Mouse (Mus musculus): ENCODE results near the gene Knstrn. TPM values are rescaled to one million over a fixed set of nuclear protein-coding genes. Genes with fewer than 3 reads are reported as not detected.

Knstrn gene
- polyA plus RNA-seq, 1 experiment from 2014 or later = 97.9 TPM

DNA sequence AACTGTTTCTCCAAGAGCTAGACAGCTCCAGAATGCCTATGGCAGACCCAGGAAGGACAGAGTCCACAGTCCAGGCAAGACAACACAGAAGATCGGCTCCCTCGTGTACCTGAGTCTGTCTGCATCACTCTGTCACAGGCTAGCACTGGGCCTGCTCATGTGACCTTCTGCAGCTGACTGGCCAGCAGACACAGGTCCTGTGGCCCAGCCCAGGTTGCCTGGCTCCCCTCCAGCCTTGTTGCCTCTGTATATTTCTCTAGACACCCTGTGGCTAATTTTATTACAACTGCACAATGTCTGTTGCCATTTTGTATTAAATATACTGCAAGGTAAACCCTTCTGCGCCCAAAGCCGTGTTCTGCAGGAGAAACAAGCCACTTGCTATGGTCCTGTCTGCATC is 67.2 kb downstream of the Knstrn start:
- Histone ChIP-seq H3K4me3 (ENCODE audit: low read depth, low read length) (no peak overlapping the region), H3K4me1 (replicated peaks; ENCODE audit: control insufficient read depth, insufficient read depth, low read length) (no peaks in the 10 kb centered on the region), H3K27me3 (replicated peaks; ENCODE audit: control insufficient read depth, insufficient read depth, low read length) (peaks cover 6% of the 10 kb centered on the region; the same call in 1 of the 2 replicates), H3K4me2 (ENCODE audit: low read length) (no peak overlapping the region), H3K27ac (ENCODE audit: low read depth) (no peak overlapping the region), H3K36me3 (ENCODE audit: control insufficient read depth, insufficient read depth, low read length) (peaks cover 26% of the 10 kb centered on the region; the same call in 1 of the 2 replicates), H3K9ac (ENCODE audit: low read length) (no peak overlapping the region), H3K9me3 (ENCODE audit: control insufficient read depth, low read length) (no peaks in the 10 kb centered on the region)
- ATAC-seq (replicated peaks; ENCODE audit: low FRiP score, low TSS enrichment, low read depth) (no peak), DNase-seq (ENCODE audit: low spot score) (no peak)
- 74% methylated on average over 4 of the region's 4 CpGs for WGBS

DNA sequence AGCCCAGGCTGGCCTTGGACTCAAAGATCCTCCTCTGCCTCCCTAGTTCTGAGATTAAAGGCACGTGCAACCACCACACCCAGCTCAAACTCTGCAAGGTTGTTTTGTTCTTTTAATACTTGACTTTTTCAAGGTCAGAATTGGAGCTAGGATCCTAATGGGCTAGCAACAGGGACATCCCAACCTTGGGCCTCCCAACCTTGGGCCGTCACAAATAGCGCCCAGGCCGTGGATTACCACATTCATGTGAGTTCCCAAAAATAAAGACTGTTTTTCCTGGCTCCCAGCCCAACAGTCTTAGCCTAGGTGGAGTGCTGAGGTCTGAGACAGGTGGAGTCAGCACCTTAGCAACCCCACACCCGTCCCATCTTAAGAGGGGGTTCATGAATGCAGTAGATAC is 68.2 kb downstream of the Knstrn start:
- 83% methylated on average over 5 of the region's 5 CpGs for WGBS
- Histone ChIP-seq H3K9me3 (ENCODE audit: control insufficient read depth, low read length) (no peaks in the 10 kb centered on the region), H3K36me3 (ENCODE audit: control insufficient read depth, insufficient read depth, low read length) (peaks cover 20% of the 10 kb centered on the region; the same call in 1 of the 2 replicates), H3K4me3 (ENCODE audit: low read depth, low read length) (no peak overlapping the region), H3K27me3 (replicated peaks; ENCODE audit: control insufficient read depth, insufficient read depth, low read length) (peaks cover 6% of the 10 kb centered on the region), H3K4me2 (ENCODE audit: low read length) (no peak overlapping the region), H3K9ac (ENCODE audit: low read length) (no peak overlapping the region), H3K4me1 (replicated peaks; ENCODE audit: control insufficient read depth, insufficient read depth, low read length) (no peaks in the 10 kb centered on the region), H3K27ac (ENCODE audit: low read depth) (no peak overlapping the region)
- ATAC-seq (replicated peaks; ENCODE audit: low FRiP score, low TSS enrichment, low read depth) (no peak), DNase-seq (ENCODE audit: low spot score) (no peak)

DNA sequence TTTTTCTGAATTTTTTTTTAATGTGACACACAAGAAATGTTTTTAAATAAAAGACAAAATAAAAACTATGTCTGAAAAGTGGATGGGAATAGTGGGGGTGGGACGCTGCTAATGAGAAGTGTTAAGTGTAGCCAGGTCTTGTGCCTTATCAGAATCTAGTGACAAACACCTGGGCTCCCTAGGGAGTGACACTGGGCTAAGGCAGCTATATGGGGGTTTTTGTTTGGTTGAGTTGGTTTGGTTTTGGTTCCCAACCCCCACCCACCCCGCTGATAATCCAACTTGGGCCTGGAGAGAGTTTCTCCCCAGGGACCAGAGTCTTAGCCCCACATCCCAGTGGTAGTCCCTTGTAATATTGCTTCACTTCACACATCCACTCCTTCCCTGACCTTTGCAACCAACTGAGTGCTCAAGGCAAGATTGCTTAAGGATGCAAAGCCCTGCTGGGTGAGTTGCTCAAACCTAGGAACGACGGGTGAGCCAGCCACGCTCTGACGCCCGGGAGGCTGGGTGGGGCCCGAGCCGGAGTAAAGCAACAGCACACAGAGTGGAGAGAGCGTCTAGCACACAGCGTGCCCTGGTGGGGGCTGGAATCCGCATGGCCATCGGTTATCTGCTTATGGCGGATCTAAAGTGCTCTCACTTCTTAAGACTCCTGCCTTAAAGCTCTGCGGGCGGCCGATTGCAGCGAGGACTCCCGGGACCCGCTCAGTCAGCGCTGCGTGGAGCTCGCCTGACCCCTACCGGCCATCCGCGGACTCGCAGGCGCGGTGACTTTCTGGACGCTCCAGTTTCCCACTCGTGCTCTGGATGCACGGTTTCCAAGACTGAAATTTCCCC is 69.3 kb downstream of the Knstrn start:
- ATAC-seq (replicated peaks; ENCODE audit: low FRiP score, low TSS enrichment, low read depth) (peak; percentile 80), DNase-seq (ENCODE audit: low spot score) (peak; percentile 97)
- Histone ChIP-seq H3K4me2 (ENCODE audit: low read length) (peak overlapping the region; percentile 75), H3K9me3 (ENCODE audit: control insufficient read depth, low read length) (no peaks in the 10 kb centered on the region), H3K36me3 (ENCODE audit: control insufficient read depth, insufficient read depth, low read length) (peaks cover 9% of the 10 kb centered on the region; the same call in 1 of the 2 replicates), H3K4me1 (replicated peaks; ENCODE audit: control insufficient read depth, insufficient read depth, low read length) (no peaks in the 10 kb centered on the region), H3K27ac (ENCODE audit: low read depth) (no peak overlapping the region), H3K9ac (ENCODE audit: low read length) (peak overlapping the region; percentile 43; the same call in 1 of the 2 replicates), H3K4me3 (ENCODE audit: low read depth, low read length) (peak overlapping the region; percentile 33), H3K27me3 (replicated peaks; ENCODE audit: control insufficient read depth, insufficient read depth, low read length) (peaks cover 9% of the 10 kb centered on the region)
- 2% methylated on average over 32 of the region's 32 CpGs for WGBS

DNA sequence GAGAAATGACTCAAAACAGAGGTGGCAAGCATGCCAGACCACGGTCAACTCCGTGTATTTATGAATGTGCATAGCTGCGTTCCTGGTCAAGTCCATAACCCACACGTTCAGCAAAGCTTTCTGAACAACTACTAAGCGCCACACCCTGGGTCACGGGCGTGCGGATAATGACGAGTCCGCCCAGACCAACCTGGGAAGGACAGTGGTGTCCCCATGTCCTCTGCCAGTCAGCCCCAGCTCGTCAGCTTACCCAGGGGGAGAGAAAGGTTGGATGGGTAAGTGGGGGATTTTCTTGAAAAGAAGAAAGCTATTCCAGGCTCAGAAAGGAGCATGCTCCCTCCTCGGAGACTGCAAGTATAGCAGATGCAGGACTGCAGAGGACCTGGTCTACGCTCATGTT is 73.6 kb downstream of the Knstrn start:
- no peak for ATAC-seq (replicated peaks; ENCODE audit: low FRiP score, low TSS enrichment, low read depth)
- peaks cover 15% of the 10 kb centered on the region for H3K27me3 ChIP-seq (replicated peaks; ENCODE audit: control insufficient read depth, insufficient read depth, low read length)
- no peaks in the 10 kb centered on the region for H3K4me1 ChIP-seq (replicated peaks; ENCODE audit: control insufficient read depth, insufficient read depth, low read length)
- H3K36me3 ChIP-seq (ENCODE audit: control insufficient read depth, insufficient read depth, low read length) = no peaks in the 10 kb centered on the region
- H3K4me2 ChIP-seq (ENCODE audit: low read length) = 0 out of 2 replicates have a peak overlapping the region, but pooled peaks have one; percentile 3
- H3K27ac ChIP-seq (ENCODE audit: low read depth) = no peak overlapping the region
- H3K9me3 ChIP-seq (ENCODE audit: control insufficient read depth, low read length) = no peaks in the 10 kb centered on the region
- WGBS = 61% methylated on average over 13 of the region's 13 CpGs
- H3K4me3 ChIP-seq (ENCODE audit: low read depth, low read length) = no peak overlapping the region
- no peak for DNase-seq (ENCODE audit: low spot score)
- no peak overlapping the region for H3K9ac ChIP-seq (ENCODE audit: low read length)

DNA sequence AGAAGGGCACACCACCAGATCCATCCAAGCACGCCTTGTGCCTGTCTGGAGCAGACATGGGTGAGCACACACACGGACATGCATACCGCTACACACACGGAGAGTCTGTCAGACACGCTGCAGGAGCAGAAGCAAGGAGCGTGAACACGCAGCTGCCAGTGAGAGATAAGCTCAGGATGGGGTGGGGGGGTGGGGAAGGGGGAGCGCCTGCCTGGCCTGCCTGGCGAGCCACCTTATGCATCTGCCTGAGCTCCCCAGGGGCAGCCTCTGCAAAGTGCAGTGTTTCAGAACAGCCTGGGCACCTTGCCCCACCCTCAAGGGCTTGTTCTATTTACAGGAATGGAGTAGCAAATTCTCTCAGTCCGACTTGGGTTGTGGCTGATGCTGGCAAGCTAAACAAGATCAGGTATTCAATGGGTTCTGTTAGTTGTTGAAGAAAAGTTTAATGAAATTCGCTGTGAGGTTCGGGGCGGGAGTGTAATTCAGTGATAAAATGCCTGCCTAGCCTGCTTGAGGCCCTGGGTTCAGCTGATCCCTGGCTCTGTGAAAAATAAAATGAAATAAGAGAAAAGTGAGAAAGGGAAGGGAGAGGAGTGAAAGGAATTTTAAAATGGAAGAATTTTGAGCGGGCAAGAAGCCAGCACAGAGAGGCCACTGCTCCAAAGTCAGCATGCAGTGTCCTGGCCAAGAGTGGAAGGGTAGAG is 74.2 kb downstream of the Knstrn start:
- H3K27ac ChIP-seq (ENCODE audit: low read depth) = no peak overlapping the region
- DNase-seq (ENCODE audit: low spot score) (no peak), ATAC-seq (replicated peaks; ENCODE audit: low FRiP score, low TSS enrichment, low read depth) (no peak)
- H3K36me3 ChIP-seq (ENCODE audit: control insufficient read depth, insufficient read depth, low read length) = no peaks in the 10 kb centered on the region
- H3K9me3 ChIP-seq (ENCODE audit: control insufficient read depth, low read length) = no peaks in the 10 kb centered on the region
- no peak overlapping the region for H3K9ac ChIP-seq (ENCODE audit: low read length)
- H3K4me3 ChIP-seq (ENCODE audit: low read depth, low read length) = no peak overlapping the region
- 16% methylated on average over 14 of the region's 14 CpGs for WGBS
- H3K4me1 ChIP-seq (replicated peaks; ENCODE audit: control insufficient read depth, insufficient read depth, low read length) = no peaks in the 10 kb centered on the region
- H3K4me2 ChIP-seq (ENCODE audit: low read length) = 0 out of 2 replicates have a peak overlapping the region, but pooled peaks have one; percentile 3
- peaks cover 15% of the 10 kb centered on the region for H3K27me3 ChIP-seq (replicated peaks; ENCODE audit: control insufficient read depth, insufficient read depth, low read length)

DNA sequence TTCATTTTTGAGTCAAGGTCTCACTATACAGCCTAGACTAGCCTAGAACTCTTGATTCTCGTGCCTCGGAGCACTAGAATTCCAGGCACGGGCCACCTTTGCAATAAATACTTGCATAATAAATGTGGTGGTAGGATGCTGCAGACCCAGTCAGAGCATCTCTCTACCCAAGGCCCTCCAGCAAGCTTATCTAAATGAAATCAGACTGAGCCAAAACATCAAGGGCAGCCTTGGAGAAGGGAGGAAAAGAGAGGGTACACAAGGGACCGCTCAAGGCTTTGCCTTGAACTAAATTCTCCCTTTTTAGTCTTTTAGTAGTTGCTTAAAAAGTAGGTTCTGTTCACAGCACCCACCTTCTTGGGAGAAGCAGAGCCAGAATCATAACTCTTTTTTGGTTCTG is 77.4 kb downstream of the Knstrn start:
- H3K4me3 ChIP-seq (ENCODE audit: low read depth, low read length) = no peak overlapping the region
- ATAC-seq (replicated peaks; ENCODE audit: low FRiP score, low TSS enrichment, low read depth) (no peak), DNase-seq (ENCODE audit: low spot score) (no peak)
- no peak overlapping the region for H3K9ac ChIP-seq (ENCODE audit: low read length)
- H3K36me3 ChIP-seq (ENCODE audit: control insufficient read depth, insufficient read depth, low read length) = no peaks in the 10 kb centered on the region
- no peak overlapping the region for H3K27ac ChIP-seq (ENCODE audit: low read depth)
- WGBS = 87% methylated on average over 4 of the region's 4 CpGs
- H3K4me2 ChIP-seq (ENCODE audit: low read length) = no peak overlapping the region
- 0 out of 2 replicates have a peak, but pooled peaks cover 3% of the 10 kb centered on the region for H3K4me1 ChIP-seq (replicated peaks; ENCODE audit: control insufficient read depth, insufficient read depth, low read length)
- peaks cover 38% of the 10 kb centered on the region for H3K27me3 ChIP-seq (replicated peaks; ENCODE audit: control insufficient read depth, insufficient read depth, low read length)
- H3K9me3 ChIP-seq (ENCODE audit: control insufficient read depth, low read length) = no peaks in the 10 kb centered on the region

DNA sequence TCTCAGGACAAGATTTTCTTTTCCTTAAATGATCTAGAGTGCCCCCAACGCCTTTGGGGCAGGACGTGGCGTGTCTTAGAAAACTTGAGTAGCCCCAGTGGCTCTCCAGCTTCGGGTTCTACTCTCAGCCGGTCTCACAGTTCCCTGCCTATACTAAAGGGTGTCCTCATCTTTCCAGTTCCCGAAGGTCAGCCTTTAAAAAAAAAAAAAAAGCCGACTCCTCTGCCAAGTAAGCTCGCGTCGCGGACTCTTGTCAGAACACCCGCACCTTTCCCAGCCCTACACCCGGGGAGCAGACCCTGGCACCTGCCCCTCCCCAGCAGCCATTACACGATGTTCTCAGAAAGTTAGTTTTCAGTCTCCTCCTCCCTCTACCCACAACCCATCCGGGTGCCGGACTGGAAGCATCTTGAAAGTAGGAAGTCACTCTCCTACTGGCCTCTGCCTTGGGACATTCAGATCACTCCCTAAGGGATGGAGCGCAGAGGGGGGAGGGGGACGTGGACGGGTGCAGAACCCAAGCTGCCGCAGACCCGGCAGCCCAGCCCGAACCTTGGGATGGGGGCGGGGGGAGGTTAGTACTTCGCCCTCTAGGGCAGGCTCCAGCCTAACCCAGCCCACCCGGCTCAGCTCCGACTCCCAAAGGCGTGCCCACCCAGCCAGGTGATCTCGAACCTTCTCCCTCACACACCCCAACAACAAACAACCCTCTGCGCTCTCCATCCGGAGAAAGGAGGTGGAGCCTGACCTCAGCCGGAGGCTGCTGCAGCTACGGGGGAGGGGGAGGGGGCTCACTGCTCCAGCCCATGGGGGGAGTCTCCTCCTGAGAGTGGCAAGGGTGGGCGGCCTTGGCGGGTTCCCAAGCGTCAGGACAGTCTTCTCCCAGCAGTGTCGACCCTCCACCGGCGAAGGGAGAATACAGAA is 82.4 kb downstream of the Knstrn start:
- ATAC-seq (replicated peaks; ENCODE audit: low FRiP score, low TSS enrichment, low read depth) = peak; percentile 24; the same call in 1 of the 2 replicates
- WGBS = 2% methylated on average over 38 of the region's 38 CpGs
- no peaks in the 10 kb centered on the region for H3K9me3 ChIP-seq (ENCODE audit: control insufficient read depth, low read length)

DNA sequence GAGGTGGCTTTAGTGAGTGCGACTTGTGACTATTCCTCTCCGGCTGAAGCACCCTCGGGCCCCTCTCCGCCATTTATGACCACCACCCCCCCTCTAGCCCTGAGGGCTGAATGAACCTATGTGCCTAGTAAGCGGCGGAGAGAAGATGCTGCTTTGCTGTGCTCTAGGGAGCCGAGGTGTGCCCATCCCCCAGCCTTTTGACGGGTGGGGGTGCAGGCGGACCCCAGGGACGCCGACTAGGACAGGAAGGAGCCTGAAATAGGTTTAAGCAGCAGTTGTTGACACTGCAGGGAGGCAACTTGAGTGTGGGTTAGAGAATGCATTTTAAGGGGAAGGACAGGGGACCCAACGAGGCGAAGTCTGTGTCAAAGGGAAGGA is 83.1 kb downstream of the Knstrn start:
- H3K9ac ChIP-seq (ENCODE audit: low read length) = no peak overlapping the region

More for the DNA sequence above, 82.4 kb downstream of the Knstrn start:
- peaks cover 78% of the 10 kb centered on the region for H3K27me3 ChIP-seq (replicated peaks; ENCODE audit: control insufficient read depth, insufficient read depth, low read length)
- peak overlapping the region; percentile 92 for H3K4me2 ChIP-seq (ENCODE audit: low read length)
- H3K27ac ChIP-seq (ENCODE audit: low read depth) = no peak overlapping the region
- peaks cover 15% of the 10 kb centered on the region; the same call in 1 of the 2 replicates for H3K4me1 ChIP-seq (replicated peaks; ENCODE audit: control insufficient read depth, insufficient read depth, low read length)
- peak; percentile 70 for DNase-seq (ENCODE audit: low spot score)
- no peaks in the 10 kb centered on the region for H3K36me3 ChIP-seq (ENCODE audit: control insufficient read depth, insufficient read depth, low read length)
- peak overlapping the region; percentile 46 for H3K4me3 ChIP-seq (ENCODE audit: low read depth, low read length)
- H3K9ac ChIP-seq (ENCODE audit: low read length) = no peak overlapping the region; the same call in 1 of the 2 replicates

More for the DNA sequence above, 83.1 kb downstream of the Knstrn start:
- ATAC-seq (replicated peaks; ENCODE audit: low FRiP score, low TSS enrichment, low read depth) (no peak), DNase-seq (ENCODE audit: low spot score) (peak; percentile 60)
- Histone ChIP-seq H3K27me3 (replicated peaks; ENCODE audit: control insufficient read depth, insufficient read depth, low read length) (peaks cover 74% of the 10 kb centered on the region), H3K9me3 (ENCODE audit: control insufficient read depth, low read length) (no peaks in the 10 kb centered on the region), H3K4me1 (replicated peaks; ENCODE audit: control insufficient read depth, insufficient read depth, low read length) (peaks cover 15% of the 10 kb centered on the region; the same call in 1 of the 2 replicates), H3K4me2 (ENCODE audit: low read length) (peak overlapping the region; percentile 92), H3K27ac (ENCODE audit: low read depth) (no peak overlapping the region), H3K4me3 (ENCODE audit: low read depth, low read length) (peak overlapping the region; percentile 46), H3K36me3 (ENCODE audit: control insufficient read depth, insufficient read depth, low read length) (no peaks in the 10 kb centered on the region)
- WGBS = 2% methylated on average over 13 of the region's 13 CpGs
